Mouse (Mus musculus): ENCODE results near the gene Mbd3. TPM values are rescaled to one million over a fixed set of nuclear protein-coding genes. Genes with fewer than 3 reads are reported as not detected.

Mbd3 gene
- polyA plus RNA-seq, 1 experiment, result 290 TPM

GRCm38 (mm10) chr10:80399973-80400703, 788 bp upstream of the Mbd3 start:
- peaks cover 3% of the 10 kb centered on the region; the same call in 1 of the 2 replicates for H3K36me3 ChIP-seq (ENCODE audit: control insufficient read depth, insufficient read depth, low read length)
- 13% methylated on average over 17 of the region's 17 CpGs for WGBS
- H3K27me3 ChIP-seq (ENCODE audit: control insufficient read depth, insufficient read depth, low read length), result no peaks in the 10 kb centered on the region
- peak overlapping the region; percentile 39 for H3K4me3 ChIP-seq (ENCODE audit: control insufficient read depth, insufficient read depth, low read length)
- H3K27ac ChIP-seq (ENCODE audit: control insufficient read depth, insufficient read depth, low read length), result peak overlapping the region; percentile 83
- no peak for TF ChIP-seq CTCF (IDR thresholded peaks at IDR 0.05; ENCODE audit: borderline replicate concordance, control insufficient read depth, extremely low read depth, insufficient read depth, low read length, poor library complexity)
- TF ChIP-seq POLR2A (IDR thresholded peaks at IDR 0.05; ENCODE audit: control insufficient read depth, extremely low read depth, insufficient read depth, low read length, poor library complexity), result no peak
- peaks cover 19% of the 10 kb centered on the region for H3K4me1 ChIP-seq (replicated peaks; ENCODE audit: control insufficient read depth, insufficient read depth, low read length)
- peak; percentile 25 for DNase-seq

- DNase-seq, result peak; percentile 95
- Histone ChIP-seq H3K4me3 (ENCODE audit: control insufficient read depth, insufficient read depth, low read length) (peak overlapping the region; percentile 52), H3K36me3 (ENCODE audit: control insufficient read depth, insufficient read depth, low read length) (peaks cover 14% of the 10 kb centered on the region; the same call in 1 of the 2 replicates), H3K4me1 (replicated peaks; ENCODE audit: control insufficient read depth, insufficient read depth, low read length) (peaks cover 18% of the 10 kb centered on the region), H3K27me3 (ENCODE audit: control insufficient read depth, insufficient read depth, low read length) (no peaks in the 10 kb centered on the region), H3K27ac (ENCODE audit: control insufficient read depth, insufficient read depth, low read length) (peak overlapping the region; percentile 64)
- WGBS, result under 1% methylated on average over 59 of the region's 59 CpGs
- TF ChIP-seq CTCF (IDR thresholded peaks at IDR 0.05; ENCODE audit: borderline replicate concordance, control insufficient read depth, extremely low read depth, insufficient read depth, low read length, poor library complexity) (no peak), POLR2A (IDR thresholded peaks at IDR 0.05; ENCODE audit: control insufficient read depth, extremely low read depth, insufficient read depth, low read length, poor library complexity) (peak; percentile 83)
Measured at GRCm38 (mm10) chr10:80398719-80399190, 595 bp downstream of the Mbd3 start.

GRCm38 (mm10) chr10:80398174-80398535, 1.2 kb downstream of the Mbd3 start:
- Histone ChIP-seq H3K4me3 (ENCODE audit: control insufficient read depth, insufficient read depth, low read length) (peak overlapping the region; percentile 52), H3K27me3 (ENCODE audit: control insufficient read depth, insufficient read depth, low read length) (no peaks in the 10 kb centered on the region), H3K4me1 (replicated peaks; ENCODE audit: control insufficient read depth, insufficient read depth, low read length) (peaks cover 18% of the 10 kb centered on the region), H3K36me3 (ENCODE audit: control insufficient read depth, insufficient read depth, low read length) (peaks cover 20% of the 10 kb centered on the region), H3K27ac (ENCODE audit: control insufficient read depth, insufficient read depth, low read length) (no peak overlapping the region)
- TF ChIP-seq POLR2A (IDR thresholded peaks at IDR 0.05; ENCODE audit: control insufficient read depth, extremely low read depth, insufficient read depth, low read length, poor library complexity) (no peak), CTCF (IDR thresholded peaks at IDR 0.05; ENCODE audit: borderline replicate concordance, control insufficient read depth, extremely low read depth, insufficient read depth, low read length, poor library complexity) (no peak)
- WGBS, result 0% methylated on average over 1 of the region's 1 CpGs
- DNase-seq, result no peak

- 52% methylated on average over 8 of the region's 8 CpGs for WGBS
- H3K27me3 ChIP-seq (ENCODE audit: control insufficient read depth, insufficient read depth, low read length), result no peaks in the 10 kb centered on the region
- peaks cover 25% of the 10 kb centered on the region for H3K36me3 ChIP-seq (ENCODE audit: control insufficient read depth, insufficient read depth, low read length)
- TF ChIP-seq POLR2A (IDR thresholded peaks at IDR 0.05; ENCODE audit: control insufficient read depth, extremely low read depth, insufficient read depth, low read length, poor library complexity) (no peak), CTCF (IDR thresholded peaks at IDR 0.05; ENCODE audit: borderline replicate concordance, control insufficient read depth, extremely low read depth, insufficient read depth, low read length, poor library complexity) (no peak)
- H3K4me3 ChIP-seq (ENCODE audit: control insufficient read depth, insufficient read depth, low read length), result peak overlapping the region; percentile 18; the same call in 1 of the 2 replicates
- H3K27ac ChIP-seq (ENCODE audit: control insufficient read depth, insufficient read depth, low read length), result no peak overlapping the region
- DNase-seq, result no peak
- peaks cover 18% of the 10 kb centered on the region for H3K4me1 ChIP-seq (replicated peaks; ENCODE audit: control insufficient read depth, insufficient read depth, low read length)
Measured at GRCm38 (mm10) chr10:80397524-80398173, 1.7 kb downstream of the Mbd3 start.

GRCm38 (mm10) chr10:80396822-80397523, 2.4 kb downstream of the Mbd3 start:
- Histone ChIP-seq H3K36me3 (ENCODE audit: control insufficient read depth, insufficient read depth, low read length) (peaks cover 31% of the 10 kb centered on the region), H3K27ac (ENCODE audit: control insufficient read depth, insufficient read depth, low read length) (no peak overlapping the region), H3K4me1 (replicated peaks; ENCODE audit: control insufficient read depth, insufficient read depth, low read length) (peaks cover 18% of the 10 kb centered on the region), H3K27me3 (ENCODE audit: control insufficient read depth, insufficient read depth, low read length) (no peaks in the 10 kb centered on the region), H3K4me3 (ENCODE audit: control insufficient read depth, insufficient read depth, low read length) (no peak overlapping the region)
- no peak for DNase-seq
- WGBS, result 92% methylated on average over 11 of the region's 11 CpGs
- TF ChIP-seq CTCF (IDR thresholded peaks at IDR 0.05; ENCODE audit: borderline replicate concordance, control insufficient read depth, extremely low read depth, insufficient read depth, low read length, poor library complexity), result no peak
- no peak for TF ChIP-seq POLR2A (IDR thresholded peaks at IDR 0.05; ENCODE audit: control insufficient read depth, extremely low read depth, insufficient read depth, low read length, poor library complexity)

GRCm38 (mm10) chr10:80395025-80395627, 4.2 kb downstream of the Mbd3 start:
- Histone ChIP-seq H3K4me3 (ENCODE audit: control insufficient read depth, insufficient read depth, low read length) (no peak overlapping the region), H3K27ac (ENCODE audit: control insufficient read depth, insufficient read depth, low read length) (no peak overlapping the region), H3K4me1 (replicated peaks; ENCODE audit: control insufficient read depth, insufficient read depth, low read length) (peaks cover 10% of the 10 kb centered on the region), H3K36me3 (ENCODE audit: control insufficient read depth, insufficient read depth, low read length) (peaks cover 38% of the 10 kb centered on the region), H3K27me3 (ENCODE audit: control insufficient read depth, insufficient read depth, low read length) (no peaks in the 10 kb centered on the region)
- 98% methylated on average over 35 of the region's 35 CpGs for WGBS
- DNase-seq, result no peak
- no peak for TF ChIP-seq CTCF (IDR thresholded peaks at IDR 0.05; ENCODE audit: borderline replicate concordance, control insufficient read depth, extremely low read depth, insufficient read depth, low read length, poor library complexity)
- no peak for TF ChIP-seq POLR2A (IDR thresholded peaks at IDR 0.05; ENCODE audit: control insufficient read depth, extremely low read depth, insufficient read depth, low read length, poor library complexity)

Data from thymus, adult 2 months (tissue).